Mouse (Mus musculus) frontal cortex, postnatal 14 days (tissue): ENCODE data around the gene Padi3.

Experiments used
- DNase-seq, 2 experiments: peaks; one replicate each; pipeline ENCODE4 v3.0.0; 2022; ENCODE audit warnings: low spot score in 2 of 2

Gene Padi3

GRCm38 (mm10) chr4:140815996-140816917, 5.8 kb upstream of the Padi3 start:
- no peak for DNase-seq

- DNase-seq: no peak
Observed at GRCm38 (mm10) chr4:140815496-140815895, 5.0 kb upstream of the Padi3 start.

- DNase-seq: no peak
Observed at GRCm38 (mm10) chr4:140814241-140815225, 4.1 kb upstream of the Padi3 start.

- no peak for DNase-seq
Observed at GRCm38 (mm10) chr4:140813358-140814185, 3.1 kb upstream of the Padi3 start.

DNA sequence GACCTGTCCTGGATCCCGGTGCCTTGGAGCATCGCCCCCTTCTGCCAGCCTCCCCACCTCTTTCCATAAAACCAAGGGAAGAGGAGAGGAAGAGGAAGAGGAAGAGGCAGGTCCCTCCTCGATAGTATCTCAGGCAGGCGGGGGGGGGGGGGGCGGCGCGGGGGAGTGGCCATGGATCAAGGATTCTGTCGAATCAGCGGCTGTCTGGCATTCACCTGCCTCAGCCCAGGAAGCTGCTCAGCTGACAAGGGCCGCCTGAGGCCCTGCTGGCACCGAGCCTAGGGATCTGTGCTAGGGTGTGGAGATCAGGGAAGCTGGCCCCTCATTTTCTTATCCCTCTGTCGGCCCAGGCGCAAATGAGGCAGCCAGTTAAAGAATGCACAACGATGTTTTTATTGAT, 2.2 kb upstream of the Padi3 start:
- DNase-seq: no peak

DNA sequence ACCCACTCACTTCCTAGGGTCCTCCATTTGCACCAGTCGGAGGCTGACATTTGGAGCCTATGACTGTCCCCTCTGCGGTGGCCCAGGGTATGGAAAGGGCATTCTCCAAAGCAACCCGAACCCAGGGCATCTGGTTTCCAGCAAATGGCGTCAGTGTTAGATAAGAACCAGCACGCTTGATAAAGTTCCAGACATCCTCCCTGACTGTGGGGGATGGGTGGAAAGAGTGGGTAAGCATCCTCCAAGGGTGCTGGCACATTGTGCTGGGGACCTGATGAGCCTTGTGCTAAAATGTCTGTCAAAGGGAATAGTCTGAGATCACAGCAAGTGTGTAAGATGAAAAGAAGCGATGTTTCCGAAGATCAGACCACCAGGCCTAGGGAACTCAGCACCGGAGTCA, 1.7 kb upstream of the Padi3 start:
- no peak for DNase-seq

GRCm38 (mm10) chr4:140809118-140809517, 1.3 kb downstream of the Padi3 start:
- no peak for DNase-seq

GRCm38 (mm10) chr4:140804601-140805000, 5.8 kb downstream of the Padi3 start:
- no peak for DNase-seq

DNA sequence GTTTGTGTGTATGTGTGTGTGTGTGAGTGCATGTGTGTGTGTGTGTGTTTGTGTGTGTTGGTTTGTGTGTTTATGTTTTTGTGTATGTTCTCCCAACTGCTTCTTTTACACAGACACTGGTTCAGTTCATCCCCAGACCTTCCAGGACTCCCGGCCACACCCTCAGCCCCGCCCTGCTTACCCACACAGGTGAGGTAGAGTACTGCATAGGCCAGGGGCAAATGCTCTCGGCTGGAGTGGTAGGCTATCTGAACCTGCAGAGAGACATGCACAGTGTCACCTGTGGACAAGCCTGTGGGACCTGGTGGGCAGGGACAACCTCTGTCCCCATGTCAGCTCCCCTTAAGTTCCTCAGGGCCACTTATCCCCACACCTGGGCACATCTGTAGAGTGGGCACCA, 9.1 kb downstream of the Padi3 start:
- no peak for DNase-seq

- no peak for DNase-seq
Observed at GRCm38 (mm10) chr4:140796786-140797185, 13.7 kb downstream of the Padi3 start.

GRCm38 (mm10) chr4:140794678-140795077, 15.8 kb downstream of the Padi3 start:
- DNase-seq: no peak

DNA sequence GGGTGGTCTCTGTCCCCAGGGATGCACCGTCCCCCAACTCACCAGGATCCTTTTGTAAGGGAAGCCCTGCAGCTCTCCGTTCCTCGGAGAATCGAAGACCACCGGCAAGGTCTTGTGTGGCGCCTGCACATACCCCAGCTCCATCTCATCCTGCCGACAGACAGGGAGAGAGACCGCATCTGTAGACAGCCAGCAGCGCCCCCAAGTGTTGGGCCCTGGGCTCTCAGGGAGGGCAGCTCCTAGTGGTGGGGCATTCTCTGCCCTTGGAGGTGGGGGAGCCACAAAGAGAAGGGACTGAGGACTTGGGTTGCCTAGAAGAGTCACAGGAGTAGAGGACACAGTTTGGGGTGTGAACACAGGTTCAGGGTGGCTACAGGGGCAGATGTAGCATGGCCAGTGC, 16.7 kb downstream of the Padi3 start:
- no peak for DNase-seq

DNA sequence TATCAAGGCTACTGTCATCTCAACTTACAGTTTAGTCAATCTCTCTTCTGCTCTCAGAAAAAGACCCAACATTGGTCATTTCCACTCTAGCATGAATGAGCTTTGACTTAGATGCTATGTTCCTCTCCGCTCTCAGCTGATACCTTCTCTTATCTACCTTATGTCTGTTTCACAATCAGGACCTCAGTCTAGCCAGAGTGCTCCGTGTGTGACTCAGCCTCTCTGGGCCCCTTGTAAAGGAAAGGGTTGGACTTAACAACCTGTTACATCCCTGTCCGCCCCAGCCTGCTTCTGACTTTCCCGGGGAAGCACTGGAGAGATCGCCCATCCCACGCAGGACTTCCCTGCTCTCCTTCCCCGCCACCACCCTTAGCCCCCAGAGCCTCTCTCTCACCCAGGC, 17.9 kb downstream of the Padi3 start:
- no peak for DNase-seq

DNA sequence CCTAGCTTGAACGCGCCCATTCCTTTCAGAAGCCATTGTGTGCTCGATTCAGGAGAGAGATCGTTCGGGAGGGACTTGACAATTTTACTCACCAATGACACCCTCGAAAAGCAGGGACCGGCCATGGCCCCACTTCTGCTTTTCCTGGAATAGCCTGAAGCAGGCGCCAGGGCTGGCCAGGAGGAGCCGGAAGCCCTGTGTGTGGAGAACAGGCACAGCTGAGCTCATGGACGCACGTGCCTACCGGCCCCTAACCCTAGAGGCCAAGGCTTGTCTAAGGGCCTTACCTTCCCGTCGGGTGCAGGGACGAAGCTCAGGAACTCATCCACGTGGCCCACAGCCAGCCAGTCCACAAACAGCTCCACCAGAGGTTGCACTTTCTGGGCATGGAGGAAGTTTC, 19.4 kb downstream of the Padi3 start:
- DNase-seq: no peak

DNA sequence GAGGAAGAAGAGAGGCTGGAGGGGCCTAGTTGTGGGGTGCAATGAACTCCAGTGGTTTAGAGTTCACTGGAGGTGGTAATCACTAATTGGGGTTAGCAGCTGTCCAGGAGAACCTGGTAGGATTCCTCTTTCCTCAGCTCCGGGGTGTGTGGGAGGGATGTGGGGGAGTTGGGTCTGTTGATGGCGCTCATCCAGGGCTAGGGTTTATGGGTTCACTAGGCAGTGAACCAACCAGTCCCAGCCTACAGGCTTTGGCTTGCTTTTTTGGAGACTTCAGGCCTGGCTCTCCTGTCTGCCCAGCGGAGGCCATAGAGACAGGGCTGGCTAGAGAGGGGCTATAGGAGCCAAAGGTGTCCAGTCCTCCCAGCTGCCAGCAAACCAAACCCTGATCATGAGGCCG, 20.5 kb downstream of the Padi3 start:
- no peak for DNase-seq

DNA sequence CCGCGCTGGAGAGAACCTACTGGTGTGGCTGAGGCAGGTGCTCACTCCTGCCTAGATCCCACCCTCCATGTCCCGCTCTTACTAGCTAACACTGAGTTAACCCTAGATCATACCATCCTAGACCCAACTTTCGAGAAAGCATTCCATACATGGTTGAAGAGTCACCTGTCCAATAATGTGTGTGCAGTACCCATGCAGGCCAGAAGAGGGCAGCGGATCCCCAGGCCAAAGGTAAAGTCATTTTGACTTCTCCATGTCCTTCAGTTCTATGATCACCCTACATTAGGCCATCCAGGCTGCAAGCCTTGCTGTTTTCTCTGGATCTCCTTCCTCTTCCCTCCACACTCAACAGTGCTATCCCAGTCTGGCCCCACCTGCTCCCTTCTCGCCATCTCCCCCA, 21.5 kb downstream of the Padi3 start:
- peak in 1 of 2 experiments; percentile 51 for DNase-seq

GRCm38 (mm10) chr4:140788264-140788663, 22.2 kb downstream of the Padi3 start:
- DNase-seq: no peak

DNA sequence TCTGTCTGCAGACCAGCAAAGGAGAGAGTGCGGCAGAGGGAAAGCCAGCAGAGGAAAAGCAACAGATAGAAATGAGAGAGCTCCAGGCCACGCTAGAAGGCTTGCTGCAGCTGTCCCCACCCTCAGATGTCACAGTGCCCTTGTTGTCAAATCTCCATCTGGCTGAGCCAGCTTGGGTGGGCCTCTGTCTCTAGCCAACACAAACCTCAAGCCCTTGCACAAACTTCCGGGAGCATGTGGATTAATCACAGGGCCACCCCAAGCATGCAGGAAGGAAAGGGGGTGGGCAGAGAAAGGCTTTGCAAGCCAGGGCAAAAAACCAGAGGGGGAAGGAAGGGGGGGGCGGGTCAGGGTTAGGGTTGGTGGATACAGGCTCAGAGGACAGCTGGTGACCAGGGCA, 23.0 kb downstream of the Padi3 start:
- no peak for DNase-seq

GRCm38 (mm10) chr4:140785217-140785616, 25.2 kb downstream of the Padi3 start:
- DNase-seq: no peak

GRCm38 (mm10) chr4:140784292-140784945, 26.0 kb downstream of the Padi3 start:
- DNase-seq: no peak

GRCm38 (mm10) chr4:140782821-140783220, 27.6 kb downstream of the Padi3 start:
- no peak for DNase-seq
